Mouse (Mus musculus): ENCODE measurements around the gene Gm49450. TPM values are rescaled to one million over a fixed set of nuclear protein-coding genes. Genes with fewer than 3 reads are reported as not detected.
A peak's percentile ranks its signal among the peaks of the same experiment; 100 is the strongest.
"Not testable (repeated sequence)": the region's sequence is repeated elsewhere in the genome, so short reads cannot be mapped to it uniquely, and the experiment has no call there.

The Gm49450 gene
- total RNA-seq, 2 experiments from 2014 or later = not detected

- no peak for DNase-seq (ENCODE audit: low spot score in 2 of 2)
These were observed 4.1 kb upstream of the Gm49450 start for GRCm38 (mm10) chr15:98957475-98957874.

- DNase-seq (ENCODE audit: low spot score in 2 of 2) = no peak
These were observed 2.6 kb upstream of the Gm49450 start for GRCm38 (mm10) chr15:98956000-98956399.

GRCm38 (mm10) chr15:98955324-98955723 lies 2.0 kb upstream of the Gm49450 start:
- no peak for DNase-seq (ENCODE audit: low spot score in 2 of 2)

GRCm38 (mm10) chr15:98954425-98955253 lies 1.3 kb upstream of the Gm49450 start:
- peak in 1 of 2 experiments; percentile 61 for DNase-seq (ENCODE audit: low spot score in 2 of 2)

GRCm38 (mm10) chr15:98952751-98953400 lies 475 bp downstream of the Gm49450 start:
- DNase-seq (ENCODE audit: low spot score in 2 of 2) = no peak

- no peak for DNase-seq (ENCODE audit: low spot score in 2 of 2)
These were observed 1.3 kb downstream of the Gm49450 start for GRCm38 (mm10) chr15:98952063-98952455.

- not testable (repeated sequence) for DNase-seq (ENCODE audit: low spot score in 2 of 2)
These were observed 2.0 kb downstream of the Gm49450 start for GRCm38 (mm10) chr15:98951122-98952062.

- DNase-seq (ENCODE audit: low spot score in 2 of 2) = no peak
These were observed 3.8 kb downstream of the Gm49450 start for GRCm38 (mm10) chr15:98949607-98949892.

- no peak for DNase-seq (ENCODE audit: low spot score in 2 of 2)
These were observed 4.3 kb downstream of the Gm49450 start for GRCm38 (mm10) chr15:98948857-98949606.

- DNase-seq (ENCODE audit: low spot score in 2 of 2) = no peak
These were observed 5.0 kb downstream of the Gm49450 start for GRCm38 (mm10) chr15:98948382-98948781.

- DNase-seq (ENCODE audit: low spot score in 2 of 2) = no peak
These were observed 5.5 kb downstream of the Gm49450 start for GRCm38 (mm10) chr15:98947884-98948283.

GRCm38 (mm10) chr15:98943133-98943532 lies 10.2 kb downstream of the Gm49450 start:
- DNase-seq (ENCODE audit: low spot score in 2 of 2) = no peak

GRCm38 (mm10) chr15:98942081-98942480 lies 11.3 kb downstream of the Gm49450 start:
- DNase-seq (ENCODE audit: low spot score in 2 of 2) = no peak

GRCm38 (mm10) chr15:98941539-98941938 lies 11.8 kb downstream of the Gm49450 start:
- DNase-seq (ENCODE audit: low spot score in 2 of 2) = no peak

- DNase-seq (ENCODE audit: low spot score in 2 of 2) = no peak
These were observed 12.5 kb downstream of the Gm49450 start for GRCm38 (mm10) chr15:98940816-98941215.

GRCm38 (mm10) chr15:98934217-98934839 lies 19.0 kb downstream of the Gm49450 start, which contains the start of gene Tuba1b:
Gene Tuba1b (minus strand): TSS chr15:98934565.
- peak; percentile 86 to 94 for DNase-seq (ENCODE audit: low spot score in 2 of 2)

- DNase-seq (ENCODE audit: low spot score in 2 of 2) = peak; percentile 97
These were observed 19.5 kb downstream of the Gm49450 start for GRCm38 (mm10) chr15:98933833-98934216.

- not testable (repeated sequence) for DNase-seq (ENCODE audit: low spot score in 2 of 2)
These were observed 20.2 kb downstream of the Gm49450 start for GRCm38 (mm10) chr15:98933004-98933671.

GRCm38 (mm10) chr15:98930998-98931397 lies 22.4 kb downstream of the Gm49450 start:
- DNase-seq (ENCODE audit: low spot score in 2 of 2) = no peak
